Mouse (Mus musculus) embryonic facial prominence, embryonic 13.5 days (tissue): Measurements from ENCODE around the gene Atg7. TPM values are rescaled to one million over a fixed set of nuclear protein-coding genes. Genes with fewer than 3 reads are reported as not detected.

ENCODE experiments used
- ATAC-seq: fragments of 200-750 bp; cut with Nextera tagmentation; 2 replicates; pipeline ENCODE4 v1.8.0; 2017; ENCODE audit warnings: low read depth; ENCODE audit not compliant: insufficient number of reproducible peaks, insufficient read depth, low FRiP score, low TSS enrichment
- H3K27ac ChIP-seq: fragments of 300-500 bp; sonication (generic); 2 replicates; pipeline ENCODE4 v1.5.1; 2015; ENCODE audit warnings: moderate library complexity, mild to moderate bottlenecking, inconsistent platforms
- H3K27me3 ChIP-seq: fragments of 300-500 bp; sonication (generic); 2 replicates; pipeline ENCODE4 v1.6.1; 2015; ENCODE audit warnings: mild to moderate bottlenecking, inconsistent platforms
- H3K36me3 ChIP-seq: fragments of 300-500 bp; sonication (generic); 2 replicates; pipeline ENCODE4 v1.6.1; 2015; ENCODE audit warnings: mild to moderate bottlenecking, inconsistent platforms
- H3K4me1 ChIP-seq: fragments of 300-500 bp; sonication (generic); 2 replicates; pipeline ENCODE4 v1.6.1; 2015; ENCODE audit warnings: inconsistent platforms
- H3K4me2 ChIP-seq: fragments of 300-500 bp; sonication (generic); 2 replicates; pipeline ENCODE4 v1.6.1; 2015; ENCODE audit warnings: moderate library complexity, mild to moderate bottlenecking, inconsistent platforms
- H3K4me3 ChIP-seq: fragments of 300-500 bp; sonication (generic); 2 replicates; pipeline ENCODE4 v1.5.1; 2015; ENCODE audit warnings: mild to moderate bottlenecking, inconsistent platforms
- H3K9ac ChIP-seq: fragments of 300-500 bp; sonication (generic); 2 replicates; pipeline ENCODE4 v1.6.1; 2015; ENCODE audit warnings: mild to moderate bottlenecking, inconsistent platforms
- H3K9me3 ChIP-seq: fragments of 300-500 bp; sonication (generic); 2 replicates; pipeline ENCODE4 v1.6.1; 2016; ENCODE audit warnings: inconsistent platforms
- WGBS: fragments of 180-500 bp; shearing (Covaris S2); methylation state at CpG from one replicate; pipeline ENCODE4 v1.1.7; 2015; ENCODE audit warnings: mixed read lengths; 5-methylcytosine and 5-hydroxymethylcytosine counted together
- polyA plus RNA-seq: library from polyadenylated mRNA; unstranded; fragments of >200 nt; fragmentation: Nextera tagmentation; extraction: Ambion mirVana; gene quantifications from 2 replicates; pipeline ENCODE4 v1.2.1, GENCODE M21; 2015

Atg7 gene
- polyA plus RNA-seq, 1 experiment from 2014 or later, result 19.7 TPM

- no peak overlapping the region for H3K4me2 ChIP-seq
- peak overlapping the region; percentile 86 for H3K27ac ChIP-seq
- WGBS, result 90% methylated on average over 4 of the region's 4 CpGs
- peaks cover 71% of the 10 kb centered on the region for H3K4me1 ChIP-seq
- no peak overlapping the region for H3K9ac ChIP-seq
- peaks cover 24% of the 10 kb centered on the region for H3K36me3 ChIP-seq
- no peaks in the 10 kb centered on the region for H3K27me3 ChIP-seq
- no peak for ATAC-seq
- H3K4me3 ChIP-seq, result no peak overlapping the region
- H3K9me3 ChIP-seq, result no peaks in the 10 kb centered on the region
Observed at GRCm38 (mm10) chr6:114898949-114899348, 256.1 kb downstream of the Atg7 start.

- H3K4me3 ChIP-seq, result peak overlapping the region; percentile 18
- WGBS, result 4% methylated on average over 7 of the region's 7 CpGs
Observed at GRCm38 (mm10) chr6:114899652-114900051, 256.8 kb downstream of the Atg7 start.

GRCm38 (mm10) chr6:114900194-114900593, 257.3 kb downstream of the Atg7 start:
- 28% methylated on average over 10 of the region's 10 CpGs for WGBS
- peaks cover 68% of the 10 kb centered on the region for H3K4me1 ChIP-seq
- peak overlapping the region; percentile 50 for H3K4me2 ChIP-seq
- no peaks in the 10 kb centered on the region for H3K27me3 ChIP-seq
- peaks cover 29% of the 10 kb centered on the region for H3K36me3 ChIP-seq
- peak overlapping the region; percentile 86 for H3K27ac ChIP-seq
- H3K4me3 ChIP-seq, result peak overlapping the region; percentile 18
- no peak for ATAC-seq
- peak overlapping the region; percentile 46; the same call in 1 of the 2 replicates for H3K9ac ChIP-seq
- H3K9me3 ChIP-seq, result no peaks in the 10 kb centered on the region

More at GRCm38 (mm10) chr6:114899652-114900051, 256.8 kb downstream of the Atg7 start:
- H3K4me1 ChIP-seq, result peaks cover 71% of the 10 kb centered on the region
- H3K36me3 ChIP-seq, result peaks cover 30% of the 10 kb centered on the region
- H3K9me3 ChIP-seq, result no peaks in the 10 kb centered on the region
- H3K27me3 ChIP-seq, result no peaks in the 10 kb centered on the region
- H3K9ac ChIP-seq, result peak overlapping the region; percentile 46; the same call in 1 of the 2 replicates
- H3K27ac ChIP-seq, result peak overlapping the region; percentile 86
- peak overlapping the region; percentile 50 for H3K4me2 ChIP-seq
- ATAC-seq, result 0 out of 2 replicates have a peak, but pooled peaks have one; percentile 40

GRCm38 (mm10) chr6:114901321-114901824, 258.5 kb downstream of the Atg7 start:
- 4% methylated on average over 12 of the region's 12 CpGs for WGBS
- H3K4me2 ChIP-seq, result peak overlapping the region; percentile 43
- peaks cover 75% of the 10 kb centered on the region for H3K4me1 ChIP-seq
- peak overlapping the region; percentile 58; the same call in 1 of the 2 replicates for H3K9ac ChIP-seq
- no peak for ATAC-seq
- peak overlapping the region; percentile 17; the same call in 1 of the 2 replicates for H3K4me3 ChIP-seq
- H3K27ac ChIP-seq, result peak overlapping the region; percentile 84
- H3K9me3 ChIP-seq, result no peaks in the 10 kb centered on the region
- H3K36me3 ChIP-seq, result peaks cover 19% of the 10 kb centered on the region; the same call in 1 of the 2 replicates
- no peaks in the 10 kb centered on the region for H3K27me3 ChIP-seq

- H3K9ac ChIP-seq, result 0 out of 2 replicates have a peak overlapping the region, but pooled peaks have one; percentile 4
- no peaks in the 10 kb centered on the region for H3K27me3 ChIP-seq
- WGBS, result 22% methylated on average over 4 of the region's 4 CpGs
- H3K4me1 ChIP-seq, result peaks cover 77% of the 10 kb centered on the region
- no peak overlapping the region for H3K4me3 ChIP-seq
- no peaks in the 10 kb centered on the region for H3K9me3 ChIP-seq
- H3K4me2 ChIP-seq, result peak overlapping the region; percentile 43
- peaks cover 19% of the 10 kb centered on the region; the same call in 1 of the 2 replicates for H3K36me3 ChIP-seq
- peak overlapping the region; percentile 84 for H3K27ac ChIP-seq
- ATAC-seq, result no peak
Observed at GRCm38 (mm10) chr6:114901921-114902320, 259.0 kb downstream of the Atg7 start.

GRCm38 (mm10) chr6:114904233-114904632, 261.3 kb downstream of the Atg7 start:
- Histone ChIP-seq H3K36me3 (0 out of 2 replicates have a peak, but pooled peaks cover 5% of the 10 kb centered on the region), H3K27ac (no peak overlapping the region), H3K9me3 (no peaks in the 10 kb centered on the region), H3K4me3 (no peak overlapping the region), H3K4me1 (peaks cover 77% of the 10 kb centered on the region), H3K27me3 (no peaks in the 10 kb centered on the region), H3K4me2 (no peak overlapping the region), H3K9ac (peak overlapping the region; percentile 6; the same call in 1 of the 2 replicates)
- WGBS, result 74% methylated on average over 6 of the region's 6 CpGs
- no peak for ATAC-seq

- no peak overlapping the region for H3K27ac ChIP-seq
- H3K9me3 ChIP-seq, result no peaks in the 10 kb centered on the region
- no peak overlapping the region; the same call in 1 of the 2 replicates for H3K9ac ChIP-seq
- peaks cover 72% of the 10 kb centered on the region for H3K4me1 ChIP-seq
- H3K4me2 ChIP-seq, result no peak overlapping the region
- ATAC-seq, result no peak
- H3K36me3 ChIP-seq, result 0 out of 2 replicates have a peak, but pooled peaks cover 5% of the 10 kb centered on the region
- 88% methylated on average over 3 of the region's 3 CpGs for WGBS
- H3K4me3 ChIP-seq, result no peak overlapping the region
- no peaks in the 10 kb centered on the region for H3K27me3 ChIP-seq
Observed at GRCm38 (mm10) chr6:114904818-114905217, 261.9 kb downstream of the Atg7 start.

- Histone ChIP-seq H3K36me3 (0 out of 2 replicates have a peak, but pooled peaks cover 5% of the 10 kb centered on the region), H3K9me3 (no peaks in the 10 kb centered on the region), H3K4me3 (no peak overlapping the region), H3K27me3 (no peaks in the 10 kb centered on the region), H3K27ac (no peak overlapping the region), H3K9ac (no peak overlapping the region), H3K4me2 (no peak overlapping the region), H3K4me1 (peaks cover 65% of the 10 kb centered on the region)
- ATAC-seq, result no peak
- 81% methylated on average over 8 of the region's 8 CpGs for WGBS
Observed at GRCm38 (mm10) chr6:114905253-114906028, 262.5 kb downstream of the Atg7 start.

- H3K36me3 ChIP-seq, result 0 out of 2 replicates have a peak, but pooled peaks cover 5% of the 10 kb centered on the region
- ATAC-seq, result no peak
- no peak overlapping the region for H3K9ac ChIP-seq
- 80% methylated on average over 5 of the region's 5 CpGs for WGBS
- H3K9me3 ChIP-seq, result no peaks in the 10 kb centered on the region
- H3K27ac ChIP-seq, result no peak overlapping the region
- no peak overlapping the region for H3K4me3 ChIP-seq
- H3K4me2 ChIP-seq, result no peak overlapping the region
- H3K4me1 ChIP-seq, result peaks cover 59% of the 10 kb centered on the region
- H3K27me3 ChIP-seq, result no peaks in the 10 kb centered on the region
Observed at GRCm38 (mm10) chr6:114906209-114906608, 263.3 kb downstream of the Atg7 start.

GRCm38 (mm10) chr6:114907459-114907858, 264.6 kb downstream of the Atg7 start:
- no peak for ATAC-seq
- H3K4me2 ChIP-seq, result no peak overlapping the region
- H3K36me3 ChIP-seq, result 0 out of 2 replicates have a peak, but pooled peaks cover 5% of the 10 kb centered on the region
- H3K27me3 ChIP-seq, result no peaks in the 10 kb centered on the region
- no peaks in the 10 kb centered on the region for H3K9me3 ChIP-seq
- no peak overlapping the region for H3K9ac ChIP-seq
- H3K27ac ChIP-seq, result no peak overlapping the region
- no peak overlapping the region for H3K4me3 ChIP-seq
- 96% methylated on average over 6 of the region's 6 CpGs for WGBS
- H3K4me1 ChIP-seq, result peaks cover 59% of the 10 kb centered on the region

- WGBS, result 88% methylated on average over 7 of the region's 7 CpGs
- no peaks in the 10 kb centered on the region for H3K36me3 ChIP-seq
- no peak for ATAC-seq
- no peak overlapping the region for H3K9ac ChIP-seq
- H3K9me3 ChIP-seq, result no peaks in the 10 kb centered on the region
- H3K4me2 ChIP-seq, result no peak overlapping the region
- no peaks in the 10 kb centered on the region for H3K27me3 ChIP-seq
- peaks cover 61% of the 10 kb centered on the region for H3K4me1 ChIP-seq
- no peak overlapping the region for H3K4me3 ChIP-seq
- H3K27ac ChIP-seq, result no peak overlapping the region
Observed at GRCm38 (mm10) chr6:114909801-114910200, 266.9 kb downstream of the Atg7 start.
